Mouse (Mus musculus): Measurements from ENCODE around the gene Gm973.
A peak's percentile ranks its signal among the peaks of the same experiment; 100 is the strongest.

Gm973 gene

GRCm38 (mm10) chr1:59516026-59516917 lies at the start of gene Gm973:
TSS of gene Gm973 (plus strand) at chr1:59516264.
- peak; percentile 60 for DNase-seq

- DNase-seq = no peak
Measured at GRCm38 (mm10) chr1:59469170-59469569, 46.9 kb upstream of the Gm973 start.

- no peak for DNase-seq
Measured at GRCm38 (mm10) chr1:59470766-59471165, 45.3 kb upstream of the Gm973 start.

- DNase-seq = no peak
Measured at GRCm38 (mm10) chr1:59472368-59473180, 43.5 kb upstream of the Gm973 start.

- DNase-seq = no peak
Measured at GRCm38 (mm10) chr1:59473181-59473555, 42.9 kb upstream of the Gm973 start.

GRCm38 (mm10) chr1:59475618-59476017 lies 40.4 kb upstream of the Gm973 start:
- DNase-seq = no peak

GRCm38 (mm10) chr1:59478911-59479310 lies 37.2 kb upstream of the Gm973 start:
- DNase-seq = no peak

GRCm38 (mm10) chr1:59480821-59481455 lies 35.1 kb upstream of the Gm973 start:
- DNase-seq = no peak

GRCm38 (mm10) chr1:59481456-59482291 lies 34.4 kb upstream of the Gm973 start:
- DNase-seq = peak; percentile 84

GRCm38 (mm10) chr1:59482331-59482695 lies 33.8 kb upstream of the Gm973 start, which contains the start of gene Fzd7:
TSS of gene Fzd7 (plus strand) at chr1:59482424.
- no peak for DNase-seq

- peak; percentile 40 for DNase-seq
Measured at GRCm38 (mm10) chr1:59482696-59483520, 33.2 kb upstream of the Gm973 start.

GRCm38 (mm10) chr1:59483521-59484245 lies 32.4 kb upstream of the Gm973 start:
- peak; percentile 67 for DNase-seq

GRCm38 (mm10) chr1:59484314-59484713 lies 31.8 kb upstream of the Gm973 start:
- DNase-seq = no peak

- no peak for DNase-seq
Measured at GRCm38 (mm10) chr1:59484791-59485785, 31.0 kb upstream of the Gm973 start.

- no peak for DNase-seq
Measured at GRCm38 (mm10) chr1:59485803-59486202, 30.3 kb upstream of the Gm973 start.

GRCm38 (mm10) chr1:59487651-59488051 lies 28.4 kb upstream of the Gm973 start:
- no peak for DNase-seq

GRCm38 (mm10) chr1:59488481-59488880 lies 27.6 kb upstream of the Gm973 start:
- no peak for DNase-seq

GRCm38 (mm10) chr1:59488991-59489390 lies 27.1 kb upstream of the Gm973 start:
- no peak for DNase-seq

- DNase-seq = no peak
Measured at GRCm38 (mm10) chr1:59491517-59491916, 24.5 kb upstream of the Gm973 start.

Measured in right cerebral cortex, adult 18-20 months (tissue).